Mouse (Mus musculus): Measurements from ENCODE around the gene Slc35b2. TPM values are rescaled to one million over a fixed set of nuclear protein-coding genes. Genes with fewer than 3 reads are reported as not detected.
A peak's percentile ranks its signal among the peaks of the same experiment; 100 is the strongest.

The Slc35b2 gene
- polyA plus RNA-seq, 1 experiment from 2014 or later = 92.4 TPM

- WGBS = 14% methylated on average over 31 of the region's 32 CpGs
- ATAC-seq (ENCODE audit: low FRiP score) = 0 out of 2 replicates have a peak, but pooled peaks have one; percentile 21
- peaks cover 45% of the 10 kb centered on the region for H3K4me1 ChIP-seq
Measured at GRCm38 (mm10) chr17:45599446-45600242, 36.0 kb downstream of the Slc35b2 start, which contains the start of gene Slc29a1. Slc29a1 (minus strand) TSS chr17:45599606.

GRCm38 (mm10) chr17:45600267-45600666 is 36.6 kb downstream of the Slc35b2 start:
- no peak overlapping the region for H3K4me2 ChIP-seq (replicated peaks)
- WGBS = 49% methylated on average over 8 of the region's 8 CpGs
- H3K4me3 ChIP-seq = no peak overlapping the region
- peaks cover 30% of the 10 kb centered on the region for H3K27me3 ChIP-seq
- H3K9me3 ChIP-seq (replicated peaks) = no peaks in the 10 kb centered on the region
- peaks cover 38% of the 10 kb centered on the region for H3K4me1 ChIP-seq
- no peak overlapping the region for H3K9ac ChIP-seq
- no peak for ATAC-seq (ENCODE audit: low FRiP score)
- no peak overlapping the region for H3K27ac ChIP-seq
- no peaks in the 10 kb centered on the region for H3K36me3 ChIP-seq

More at GRCm38 (mm10) chr17:45599446-45600242, 36.0 kb downstream of the Slc35b2 start, which contains the start of gene Slc29a1:
- Histone ChIP-seq H3K4me3 (peak within 1 kb of the TSS; percentile 23), H3K27me3 (peaks cover 35% of the 10 kb centered on the region), H3K9ac (peak within 1 kb of the TSS; percentile 44; the same call in 1 of the 2 replicates), H3K27ac (no peak within 1 kb of the TSS), H3K4me2 (replicated peaks) (peak within 1 kb of the TSS; percentile 61), H3K9me3 (replicated peaks) (no peaks in the 10 kb centered on the region), H3K36me3 (no peaks in the 10 kb centered on the region)

- no peak overlapping the region for H3K4me3 ChIP-seq
- no peaks in the 10 kb centered on the region for H3K36me3 ChIP-seq
Measured at GRCm38 (mm10) chr17:45601325-45601724, 37.7 kb downstream of the Slc35b2 start.

GRCm38 (mm10) chr17:45601877-45602304 is 38.2 kb downstream of the Slc35b2 start, which contains the start of gene Mymx:
Mymx (minus strand) TSS chr17:45602102.
- Histone ChIP-seq H3K27me3 (peaks cover 26% of the 10 kb centered on the region), H3K4me2 (replicated peaks) (no peak within 1 kb of the TSS), H3K4me1 (peaks cover 30% of the 10 kb centered on the region), H3K36me3 (no peaks in the 10 kb centered on the region), H3K27ac (no peak within 1 kb of the TSS), H3K4me3 (no peak within 1 kb of the TSS), H3K9ac (peak within 1 kb of the TSS; percentile 36; the same call in 1 of the 2 replicates), H3K9me3 (replicated peaks) (no peaks in the 10 kb centered on the region)
- ATAC-seq (ENCODE audit: low FRiP score) = peak; percentile 58
- 26% methylated on average over 6 of the region's 6 CpGs for WGBS

More at GRCm38 (mm10) chr17:45601325-45601724, 37.7 kb downstream of the Slc35b2 start:
- WGBS = 9% methylated on average over 22 of the region's 22 CpGs
- H3K9me3 ChIP-seq (replicated peaks) = no peaks in the 10 kb centered on the region
- H3K4me2 ChIP-seq (replicated peaks) = no peak overlapping the region
- ATAC-seq (ENCODE audit: low FRiP score) = no peak
- H3K27me3 ChIP-seq = peaks cover 26% of the 10 kb centered on the region
- no peak overlapping the region for H3K27ac ChIP-seq
- H3K9ac ChIP-seq = no peak overlapping the region
- peaks cover 33% of the 10 kb centered on the region for H3K4me1 ChIP-seq

GRCm38 (mm10) chr17:45602984-45603383 is 39.3 kb downstream of the Slc35b2 start:
- ATAC-seq (ENCODE audit: low FRiP score) = no peak
- no peaks in the 10 kb centered on the region for H3K36me3 ChIP-seq
- WGBS = 81% methylated on average over 3 of the region's 3 CpGs
- no peaks in the 10 kb centered on the region for H3K9me3 ChIP-seq (replicated peaks)
- no peak overlapping the region for H3K4me3 ChIP-seq
- H3K9ac ChIP-seq = no peak overlapping the region
- H3K27ac ChIP-seq = no peak overlapping the region
- no peak overlapping the region for H3K4me2 ChIP-seq (replicated peaks)
- H3K4me1 ChIP-seq = peaks cover 27% of the 10 kb centered on the region
- peaks cover 26% of the 10 kb centered on the region for H3K27me3 ChIP-seq

- no peak overlapping the region for H3K27ac ChIP-seq
- WGBS = 79% methylated on average over 15 of the region's 15 CpGs
- no peaks in the 10 kb centered on the region for H3K36me3 ChIP-seq
- H3K4me1 ChIP-seq = peaks cover 4% of the 10 kb centered on the region
- no peaks in the 10 kb centered on the region for H3K9me3 ChIP-seq (replicated peaks)
- H3K9ac ChIP-seq = no peak overlapping the region
- no peak overlapping the region for H3K4me3 ChIP-seq
- peaks cover 2% of the 10 kb centered on the region for H3K27me3 ChIP-seq
- ATAC-seq (ENCODE audit: low FRiP score) = no peak
- H3K4me2 ChIP-seq (replicated peaks) = no peak overlapping the region
Measured at GRCm38 (mm10) chr17:45606992-45607879, 43.6 kb downstream of the Slc35b2 start.

- WGBS = 96% methylated on average over 4 of the region's 4 CpGs
- H3K9me3 ChIP-seq (replicated peaks) = no peaks in the 10 kb centered on the region
Measured at GRCm38 (mm10) chr17:45608396-45608795, 44.7 kb downstream of the Slc35b2 start.

GRCm38 (mm10) chr17:45610144-45610866 is 46.6 kb downstream of the Slc35b2 start:
- 0 out of 2 replicates have a peak overlapping the region, but pooled peaks have one; percentile 4 for H3K9ac ChIP-seq
- ATAC-seq (ENCODE audit: low FRiP score) = no peak
- 39% methylated on average over 5 of the region's 5 CpGs for WGBS
- peaks cover 4% of the 10 kb centered on the region; the same call in 1 of the 2 replicates for H3K4me1 ChIP-seq
- H3K4me3 ChIP-seq = no peak overlapping the region
- H3K27me3 ChIP-seq = 0 out of 2 replicates have a peak, but pooled peaks cover 2% of the 10 kb centered on the region
- no peak overlapping the region for H3K27ac ChIP-seq
- no peaks in the 10 kb centered on the region for H3K36me3 ChIP-seq
- H3K9me3 ChIP-seq (replicated peaks) = no peaks in the 10 kb centered on the region
- H3K4me2 ChIP-seq (replicated peaks) = no peak overlapping the region

More at GRCm38 (mm10) chr17:45608396-45608795, 44.7 kb downstream of the Slc35b2 start:
- no peak overlapping the region for H3K27ac ChIP-seq
- no peaks in the 10 kb centered on the region for H3K36me3 ChIP-seq
- ATAC-seq (ENCODE audit: low FRiP score) = no peak
- H3K4me2 ChIP-seq (replicated peaks) = no peak overlapping the region
- no peak overlapping the region for H3K4me3 ChIP-seq
- H3K9ac ChIP-seq = no peak overlapping the region
- H3K27me3 ChIP-seq = no peaks in the 10 kb centered on the region
- H3K4me1 ChIP-seq = peaks cover 4% of the 10 kb centered on the region; the same call in 1 of the 2 replicates

- ATAC-seq (ENCODE audit: low FRiP score) = no peak
- no peaks in the 10 kb centered on the region for H3K36me3 ChIP-seq
- H3K4me1 ChIP-seq = peaks cover 4% of the 10 kb centered on the region; the same call in 1 of the 2 replicates
- 77% methylated on average over 8 of the region's 8 CpGs for WGBS
- 0 out of 2 replicates have a peak, but pooled peaks cover 2% of the 10 kb centered on the region for H3K27me3 ChIP-seq
- no peak overlapping the region for H3K9ac ChIP-seq
- no peaks in the 10 kb centered on the region for H3K9me3 ChIP-seq (replicated peaks)
- H3K27ac ChIP-seq = no peak overlapping the region
- H3K4me2 ChIP-seq (replicated peaks) = no peak overlapping the region
- H3K4me3 ChIP-seq = no peak overlapping the region
Measured at GRCm38 (mm10) chr17:45612008-45612407, 48.3 kb downstream of the Slc35b2 start.

GRCm38 (mm10) chr17:45612921-45613320 is 49.2 kb downstream of the Slc35b2 start:
- Histone ChIP-seq H3K4me3 (no peak overlapping the region), H3K36me3 (no peaks in the 10 kb centered on the region), H3K27ac (no peak overlapping the region), H3K27me3 (0 out of 2 replicates have a peak, but pooled peaks cover 2% of the 10 kb centered on the region), H3K4me2 (replicated peaks) (no peak overlapping the region), H3K9me3 (replicated peaks) (no peaks in the 10 kb centered on the region), H3K4me1 (peaks cover 4% of the 10 kb centered on the region; the same call in 1 of the 2 replicates), H3K9ac (no peak overlapping the region)
- ATAC-seq (ENCODE audit: low FRiP score) = no peak
- WGBS = 89% methylated on average over 7 of the region's 7 CpGs

GRCm38 (mm10) chr17:45616046-45616650 is 52.5 kb downstream of the Slc35b2 start:
- WGBS = 53% methylated on average over 4 of the region's 4 CpGs
- no peak for ATAC-seq (ENCODE audit: low FRiP score)
- H3K27ac ChIP-seq = no peak overlapping the region

More at GRCm38 (mm10) chr17:45616046-45616650, 52.5 kb downstream of the Slc35b2 start:
- H3K27me3 ChIP-seq = 0 out of 2 replicates have a peak, but pooled peaks cover 2% of the 10 kb centered on the region
- H3K4me2 ChIP-seq (replicated peaks) = no peak overlapping the region
- H3K4me1 ChIP-seq = peaks cover 10% of the 10 kb centered on the region
- no peak overlapping the region for H3K9ac ChIP-seq
- no peaks in the 10 kb centered on the region for H3K36me3 ChIP-seq
- no peak overlapping the region for H3K4me3 ChIP-seq
- H3K9me3 ChIP-seq (replicated peaks) = no peaks in the 10 kb centered on the region

All from hindbrain, embryonic 12.5 days (tissue).